Mouse (Mus musculus): ENCODE results near the gene Uqcrfs1.

DNA sequence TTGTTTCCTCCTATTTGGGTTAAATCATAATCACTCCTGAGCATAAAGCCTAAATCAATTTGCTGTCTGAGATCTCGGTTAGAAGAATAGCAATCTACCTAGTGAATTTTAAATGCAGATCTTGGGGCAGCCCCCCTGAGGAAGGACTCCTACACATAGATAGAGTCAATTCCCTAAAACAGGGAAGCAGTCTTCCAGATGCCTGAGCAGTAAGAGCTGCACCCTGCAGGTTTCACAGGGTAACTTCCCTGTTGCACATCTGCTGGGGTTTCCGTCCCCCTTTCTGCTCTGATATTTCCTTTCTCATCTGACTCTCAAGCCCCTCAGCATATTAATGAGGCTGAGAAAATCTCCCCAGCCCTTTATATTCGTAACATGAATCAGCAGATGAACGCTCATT lies 27.8 kb upstream of the Uqcrfs1 start:
- no peak for TF ChIP-seq POLR2A (IDR thresholded peaks at IDR 0.05; ENCODE audit: borderline replicate concordance, extremely low read depth, insufficient read depth, insufficient read length, poor library complexity, severe bottlenecking)
- no peak for TF ChIP-seq CTCF (IDR thresholded peaks at IDR 0.05; ENCODE audit: borderline replicate concordance, extremely low read depth, insufficient read depth, insufficient read length)

Data from brain, embryonic 14.5 days (tissue).